Mouse (Mus musculus) megakaryocyte, embryonic 14.5 days (primary cell): Measurements from ENCODE around the gene Olfr1095.

Source experiments
- FLI1 ChIP-seq: IDR thresholded peaks from 2 replicates; pipeline ENCODE4 v1.6.1; 2012; ENCODE audit warnings: low read length, inconsistent platforms, mixed read lengths
- GATA1 ChIP-seq: IDR thresholded peaks from 3 replicates; pipeline ENCODE4 v1.6.1; 2012; ENCODE audit warnings: mixed read lengths, low read length, inconsistent platforms, borderline replicate concordance

- TF ChIP-seq GATA1, result no peak
- TF ChIP-seq FLI1, result no peak
These were observed 27.1 kb downstream of the Olfr1095 start, which contains the start of gene Olfr1094 for GRCm38 (mm10) chr2:86824363-86824762.
